Mouse (Mus musculus) right cerebral cortex, postnatal 4 days (tissue): Measurements from ENCODE around the gene Arvcf.

Experiments used
- DNase-seq: peaks from one replicate; pipeline ENCODE4 v3.0.0-alpha.2; 2022

The Arvcf gene

DNA sequence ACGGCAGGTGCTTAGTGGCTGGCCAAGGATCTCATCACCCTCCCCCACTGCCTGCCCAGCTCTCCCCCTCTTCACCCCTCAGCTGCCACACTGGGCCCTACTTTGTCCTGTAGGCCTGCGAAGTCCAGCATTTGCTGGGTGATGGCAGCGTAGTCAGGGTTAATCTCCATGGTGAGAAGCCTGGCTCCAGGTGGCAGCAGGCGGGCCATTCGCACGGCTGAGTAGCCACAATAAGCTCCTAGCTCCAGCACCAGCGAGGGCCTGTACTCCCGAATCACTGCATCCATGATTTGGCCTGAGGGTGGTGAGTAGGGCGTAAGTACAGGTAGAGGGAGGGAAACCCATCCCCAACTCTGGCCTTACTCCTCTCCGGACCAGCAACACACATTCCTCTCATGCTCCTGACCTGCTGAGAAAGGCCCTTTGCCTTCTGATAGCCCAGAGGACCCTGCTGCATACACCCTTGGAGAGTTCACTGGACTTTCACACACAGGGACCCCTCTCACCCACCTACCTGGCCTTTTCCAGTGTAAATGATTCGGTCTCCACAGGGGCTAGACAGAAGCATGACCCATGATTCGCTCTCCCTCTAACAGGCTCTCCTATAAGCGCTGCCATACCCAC lies 63.2 kb downstream of the Arvcf start:
- no peak for DNase-seq

GRCm38 (mm10) chr16:18411802-18412476 lies 64.0 kb downstream of the Arvcf start:
- no peak for DNase-seq

DNA sequence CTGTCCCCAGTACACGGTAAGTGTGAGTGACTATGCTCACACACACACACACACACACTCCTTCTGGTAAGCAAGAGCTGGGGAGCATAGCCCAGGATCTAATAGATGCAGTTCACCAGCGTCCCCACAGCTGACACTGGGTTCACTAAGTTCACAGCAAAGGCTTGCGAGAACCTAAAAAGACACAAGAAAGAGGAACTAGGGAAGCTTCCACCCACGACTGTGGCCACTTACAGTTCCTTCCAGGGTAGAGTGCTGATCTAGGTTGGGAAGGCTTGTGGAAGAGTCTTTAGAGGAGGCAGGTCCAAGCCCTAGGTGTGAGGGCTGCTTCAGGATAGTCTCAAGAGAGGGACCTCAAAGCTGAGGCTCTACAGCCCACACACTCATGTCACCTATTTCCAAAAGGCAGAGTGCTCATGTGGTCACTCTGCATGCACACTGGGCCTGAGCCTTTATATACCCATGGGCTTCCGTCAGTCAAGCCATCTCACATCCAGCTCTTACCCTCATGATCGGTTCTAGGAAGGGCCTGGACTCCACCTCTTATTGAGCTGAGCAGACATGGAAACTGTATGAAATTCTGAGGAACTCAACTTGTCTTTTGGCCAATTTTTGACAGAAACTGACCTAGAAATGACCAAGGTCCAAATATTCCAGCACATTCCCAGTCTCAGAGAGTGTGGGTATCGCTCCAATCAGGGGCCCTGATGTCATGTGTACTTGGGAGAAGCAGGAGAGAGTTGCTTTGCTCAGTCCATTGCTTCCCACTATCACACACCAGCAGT lies 65.2 kb downstream of the Arvcf start:
- DNase-seq, result no peak

DNA sequence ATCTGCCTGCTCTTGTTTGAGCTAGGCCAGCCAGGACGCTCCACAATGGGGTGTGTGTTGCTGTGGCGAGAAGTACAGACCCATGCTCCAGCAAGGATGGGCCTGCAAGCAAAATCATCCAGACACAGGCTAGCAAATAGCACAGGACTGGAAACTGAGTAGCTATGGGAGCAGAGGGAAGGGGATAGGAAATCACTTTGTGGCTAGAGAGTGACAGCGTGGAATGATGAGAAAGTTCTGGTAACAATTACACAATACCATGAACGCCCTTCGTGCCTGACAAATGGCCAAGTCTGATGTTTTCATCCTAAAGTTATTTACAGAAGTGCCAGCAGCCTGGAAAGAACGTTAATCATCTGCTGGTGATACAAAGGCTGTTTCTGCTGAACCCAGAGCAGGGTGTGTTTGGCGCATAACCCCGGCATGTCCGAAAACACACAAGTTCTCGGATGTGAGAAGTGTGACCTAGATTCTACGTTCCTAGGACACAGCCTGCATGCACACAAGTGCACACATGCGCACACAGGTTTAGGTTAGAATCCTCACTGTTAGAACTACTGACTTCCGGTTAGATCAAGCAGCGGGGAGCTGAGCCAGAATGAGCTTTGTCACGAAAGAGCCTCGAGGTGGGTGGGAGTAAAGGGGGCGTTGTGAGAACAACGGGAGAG lies 68.2 kb downstream of the Arvcf start:
- no peak for DNase-seq

GRCm38 (mm10) chr16:18416837-18417236 lies 68.9 kb downstream of the Arvcf start:
- DNase-seq, result no peak

DNA sequence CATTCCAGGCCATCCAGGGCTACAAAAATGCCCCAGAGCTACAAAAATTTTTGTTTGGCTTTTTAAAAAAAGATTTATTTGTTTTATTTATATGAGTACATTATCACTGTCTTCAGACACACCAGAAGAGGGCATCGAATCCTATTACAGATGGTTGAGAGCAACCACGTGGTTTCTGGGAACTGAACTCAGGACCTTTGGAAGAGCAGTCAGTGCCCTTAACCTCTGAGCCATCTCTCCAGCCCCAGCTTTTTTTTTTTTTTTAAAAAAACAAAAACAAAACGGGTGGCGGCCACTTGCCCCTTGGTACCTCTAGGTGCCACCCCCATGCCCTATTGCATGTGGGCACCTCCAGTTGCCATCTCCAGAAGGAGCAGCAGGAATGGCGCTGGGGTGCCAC lies 69.5 kb downstream of the Arvcf start:
- DNase-seq, result no peak

GRCm38 (mm10) chr16:18418756-18419602 lies 71.0 kb downstream of the Arvcf start:
- no peak for DNase-seq

GRCm38 (mm10) chr16:18419603-18420026 lies 71.6 kb downstream of the Arvcf start:
- no peak for DNase-seq

DNA sequence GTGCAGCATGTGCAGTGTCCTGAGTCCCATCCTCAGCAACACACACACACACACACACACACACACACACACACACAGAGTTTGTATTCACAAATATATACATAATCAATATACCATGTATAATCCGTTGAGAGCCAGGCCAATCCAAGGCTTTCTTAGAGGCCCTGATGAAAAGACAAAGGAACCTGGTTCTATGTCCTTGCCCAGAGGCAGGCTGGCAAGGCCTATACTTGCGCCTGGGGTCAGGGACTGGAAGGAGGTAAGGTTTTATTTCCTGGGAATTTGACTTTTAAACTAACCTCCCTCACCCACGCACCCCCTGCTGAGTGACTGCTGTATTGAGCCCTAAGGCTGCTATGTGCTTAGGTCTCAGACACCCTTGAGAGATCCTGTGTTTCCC lies 72.6 kb downstream of the Arvcf start:
- no peak for DNase-seq

- DNase-seq, result no peak
Observed at GRCm38 (mm10) chr16:18423203-18423914, 75.4 kb downstream of the Arvcf start.

- no peak for DNase-seq
Observed at GRCm38 (mm10) chr16:18423915-18424265, 75.9 kb downstream of the Arvcf start.

- no peak for DNase-seq
Observed at GRCm38 (mm10) chr16:18424364-18425045, 76.5 kb downstream of the Arvcf start.

DNA sequence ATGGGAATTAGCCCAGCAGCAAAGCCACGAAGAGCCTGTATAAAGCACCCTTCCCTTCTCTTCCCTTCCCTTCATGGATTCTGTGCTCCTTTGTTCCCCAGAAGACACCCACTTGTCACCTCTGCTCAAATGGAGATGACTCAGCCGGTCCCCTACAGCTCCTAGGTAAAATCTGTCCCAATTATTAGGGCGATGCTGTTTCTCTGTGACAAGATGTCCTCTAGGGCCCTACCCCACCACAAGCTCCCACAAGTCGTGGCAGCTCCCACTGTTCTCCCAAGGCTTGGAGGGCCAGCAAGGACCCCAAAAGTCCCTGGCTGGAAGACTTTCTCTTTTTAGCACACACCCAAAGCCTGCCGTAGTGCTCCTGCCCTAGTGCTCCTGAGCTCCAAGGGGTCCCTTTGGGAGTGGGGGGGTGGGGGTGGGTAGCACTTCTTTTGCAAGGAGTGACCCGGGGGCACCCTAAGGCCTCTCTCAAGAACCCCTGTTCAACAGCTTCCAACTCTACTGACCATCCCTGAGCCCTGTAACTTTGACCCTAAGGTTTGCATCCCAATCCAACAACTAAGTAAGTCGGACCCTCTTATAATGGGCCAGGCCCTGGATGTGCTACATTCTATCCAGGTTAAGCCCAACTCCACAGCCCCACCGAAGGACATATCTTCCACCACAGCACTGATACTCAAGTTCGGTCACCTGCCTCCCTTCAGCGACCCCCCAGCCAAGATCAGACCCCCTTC lies 77.7 kb downstream of the Arvcf start:
- DNase-seq, result no peak

GRCm38 (mm10) chr16:18426215-18426791 lies 78.3 kb downstream of the Arvcf start, which contains the start of gene Txnrd2:
Gene Txnrd2, plus strand, starts transcription at chr16:18426384.
- peak; percentile 79 for DNase-seq

GRCm38 (mm10) chr16:18426802-18427280 lies 78.9 kb downstream of the Arvcf start, which contains the start of gene Comt:
Gene Comt, minus strand, starts transcription at chr16:18426852.
- no peak for DNase-seq

GRCm38 (mm10) chr16:18428011-18428515 lies 80.1 kb downstream of the Arvcf start:
- DNase-seq, result no peak

- DNase-seq, result no peak
Observed at GRCm38 (mm10) chr16:18428516-18429042, 80.6 kb downstream of the Arvcf start.

- no peak for DNase-seq
Observed at GRCm38 (mm10) chr16:18429641-18430040, 81.7 kb downstream of the Arvcf start.

DNA sequence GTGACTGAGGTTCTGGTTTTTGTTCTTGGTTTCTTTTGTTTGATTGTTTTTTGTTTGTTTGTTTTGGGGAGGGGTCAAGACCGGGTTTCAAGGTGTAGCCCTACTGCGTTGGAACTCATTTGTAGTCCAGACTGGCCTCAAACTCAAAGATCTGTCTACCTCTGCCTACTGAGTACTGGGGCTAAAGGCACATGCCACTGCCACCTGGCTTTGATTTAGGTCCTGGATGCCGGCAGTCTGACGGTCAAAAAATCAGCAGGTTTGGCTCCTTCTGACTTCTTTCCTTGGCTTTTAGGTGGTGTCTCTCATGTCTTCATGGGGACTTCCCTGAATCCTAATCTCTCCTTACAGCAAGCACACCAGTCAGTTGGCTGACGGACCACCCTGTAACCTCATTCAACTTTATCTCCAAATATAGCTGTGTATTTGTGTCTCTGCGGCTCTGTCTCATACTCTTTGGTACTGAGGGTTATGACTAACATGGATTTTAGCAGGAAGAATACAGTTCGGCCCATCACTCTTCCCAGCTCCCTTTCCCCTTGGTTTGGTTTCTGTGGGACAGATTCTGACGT lies 82.7 kb downstream of the Arvcf start:
- no peak for DNase-seq
